Mouse (Mus musculus): ENCODE results near the gene Epha4. TPM values are rescaled to one million over a fixed set of nuclear protein-coding genes. Genes with fewer than 3 reads are reported as not detected.

The Epha4 gene
- total and polyA plus RNA-seq, 2 experiments from 2014 or later: 26.6 to 66.6 TPM

DNA sequence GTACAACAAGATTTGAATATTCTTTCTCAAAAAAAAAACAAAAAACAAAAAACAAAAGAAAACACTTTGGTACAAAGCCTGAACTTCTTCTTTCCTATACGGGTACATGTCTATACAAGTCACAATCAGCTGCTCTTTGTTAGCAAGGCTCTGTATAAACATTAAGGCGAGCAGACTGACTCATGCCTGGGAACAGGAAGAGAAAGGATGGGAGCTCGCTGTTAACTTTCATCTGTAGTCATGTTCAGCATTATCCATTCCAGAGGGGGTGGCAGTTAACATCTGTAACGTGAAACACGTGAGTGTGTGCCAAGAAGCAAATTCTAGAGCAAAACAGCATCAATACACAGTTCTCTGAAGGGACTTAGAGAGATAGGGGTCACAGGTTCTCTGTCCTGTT, 43.9 kb downstream of the Epha4 start:
- Histone ChIP-seq H3K4me2 (ENCODE audit: low read depth, low read length, poor library complexity, severe bottlenecking) (no peak overlapping the region), H3K4me3 (ENCODE audit: low read depth, low read length) (no peak overlapping the region), H3K36me3 (ENCODE audit: insufficient read depth, low read length) (no peaks in the 10 kb centered on the region), H3K27ac (ENCODE audit: low read depth, low read length) (no peak overlapping the region), H3K27me3 (ENCODE audit: insufficient read depth, low read length) (no peaks in the 10 kb centered on the region), H3K9me3 (ENCODE audit: low read length) (no peaks in the 10 kb centered on the region), H3K4me1 (ENCODE audit: insufficient read depth, low read length) (0 out of 2 replicates have a peak, but pooled peaks cover 3% of the 10 kb centered on the region), H3K9ac (replicated peaks; ENCODE audit: low read length, poor library complexity, severe bottlenecking) (no peak overlapping the region)
- ATAC-seq (ENCODE audit: low FRiP score): no peak
- TF ChIP-seq CTCF (IDR thresholded peaks at IDR 0.05): no peak
- no peak for DNase-seq (ENCODE audit: low spot score)
- 61% methylated on average over 5 of the region's 5 CpGs for WGBS

DNA sequence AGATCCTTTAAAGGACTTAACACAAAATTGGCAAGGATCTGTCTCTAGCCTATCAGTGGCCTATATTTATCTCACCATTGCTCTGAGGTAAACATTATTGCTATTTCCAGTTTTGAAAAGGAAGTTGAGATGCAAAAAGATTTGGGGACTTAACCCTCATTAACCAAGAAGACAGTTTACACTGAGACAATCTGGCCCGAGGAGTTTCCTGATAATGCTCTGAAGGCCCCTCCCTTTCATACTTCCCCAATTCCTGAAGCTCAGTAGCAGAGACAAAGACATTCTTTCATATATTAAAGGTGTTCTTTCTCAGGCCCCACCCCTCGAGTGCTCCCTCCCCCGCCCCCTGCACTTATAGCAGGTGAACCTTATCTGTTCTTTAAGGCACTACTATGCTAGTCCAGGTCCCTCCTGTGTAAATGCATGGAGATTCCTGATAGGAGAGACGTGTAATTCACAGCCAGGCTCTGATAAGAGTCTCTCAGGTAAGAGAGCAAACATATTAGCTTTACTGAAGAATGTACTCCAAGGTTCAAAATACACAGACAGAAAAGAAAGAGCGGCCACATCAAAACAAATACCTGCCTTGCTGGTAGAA, 46.1 kb downstream of the Epha4 start:
- WGBS: 81% methylated on average over 5 of the region's 5 CpGs
- Histone ChIP-seq H3K27ac (ENCODE audit: low read depth, low read length) (no peak overlapping the region), H3K9ac (replicated peaks; ENCODE audit: low read length, poor library complexity, severe bottlenecking) (no peak overlapping the region), H3K4me3 (ENCODE audit: low read depth, low read length) (no peak overlapping the region), H3K4me2 (ENCODE audit: low read depth, low read length, poor library complexity, severe bottlenecking) (no peak overlapping the region), H3K36me3 (ENCODE audit: insufficient read depth, low read length) (no peaks in the 10 kb centered on the region), H3K27me3 (ENCODE audit: insufficient read depth, low read length) (no peaks in the 10 kb centered on the region), H3K4me1 (ENCODE audit: insufficient read depth, low read length) (0 out of 2 replicates have a peak, but pooled peaks cover 3% of the 10 kb centered on the region), H3K9me3 (ENCODE audit: low read length) (no peaks in the 10 kb centered on the region)
- TF ChIP-seq CTCF (IDR thresholded peaks at IDR 0.05): no peak
- no peak for DNase-seq (ENCODE audit: low spot score)
- no peak for ATAC-seq (ENCODE audit: low FRiP score)

DNA sequence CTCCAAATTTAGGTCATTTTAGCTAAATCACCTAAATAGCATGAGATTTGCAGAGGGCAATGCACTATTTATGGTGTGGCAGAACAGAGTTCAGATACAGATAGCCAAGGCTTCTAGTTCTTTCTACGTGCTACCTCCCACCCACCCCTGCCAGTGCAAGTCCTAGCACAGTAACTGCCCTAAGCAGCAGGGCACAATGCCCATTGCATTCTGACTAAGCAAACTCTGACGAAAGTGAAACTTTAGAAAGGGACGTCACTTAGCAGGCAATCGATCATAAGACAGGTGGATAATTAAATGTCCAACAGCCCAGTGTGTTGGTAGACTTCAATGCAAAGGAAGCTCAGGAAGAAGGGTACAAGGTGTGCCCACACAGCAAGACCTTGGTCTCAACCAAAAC, 49.4 kb downstream of the Epha4 start:
- WGBS: 90% methylated on average over 4 of the region's 4 CpGs
- no peak for TF ChIP-seq CTCF (IDR thresholded peaks at IDR 0.05)
- H3K9me3 ChIP-seq (ENCODE audit: low read length): no peaks in the 10 kb centered on the region
- H3K4me3 ChIP-seq (ENCODE audit: low read depth, low read length): no peak overlapping the region
- H3K36me3 ChIP-seq (ENCODE audit: insufficient read depth, low read length): no peaks in the 10 kb centered on the region
- H3K4me1 ChIP-seq (ENCODE audit: insufficient read depth, low read length): no peaks in the 10 kb centered on the region
- no peak for DNase-seq (ENCODE audit: low spot score)
- no peak overlapping the region for H3K4me2 ChIP-seq (ENCODE audit: low read depth, low read length, poor library complexity, severe bottlenecking)
- no peaks in the 10 kb centered on the region for H3K27me3 ChIP-seq (ENCODE audit: insufficient read depth, low read length)
- no peak overlapping the region for H3K9ac ChIP-seq (replicated peaks; ENCODE audit: low read length, poor library complexity, severe bottlenecking)
- no peak for ATAC-seq (ENCODE audit: low FRiP score)
- H3K27ac ChIP-seq (ENCODE audit: low read depth, low read length): no peak overlapping the region

DNA sequence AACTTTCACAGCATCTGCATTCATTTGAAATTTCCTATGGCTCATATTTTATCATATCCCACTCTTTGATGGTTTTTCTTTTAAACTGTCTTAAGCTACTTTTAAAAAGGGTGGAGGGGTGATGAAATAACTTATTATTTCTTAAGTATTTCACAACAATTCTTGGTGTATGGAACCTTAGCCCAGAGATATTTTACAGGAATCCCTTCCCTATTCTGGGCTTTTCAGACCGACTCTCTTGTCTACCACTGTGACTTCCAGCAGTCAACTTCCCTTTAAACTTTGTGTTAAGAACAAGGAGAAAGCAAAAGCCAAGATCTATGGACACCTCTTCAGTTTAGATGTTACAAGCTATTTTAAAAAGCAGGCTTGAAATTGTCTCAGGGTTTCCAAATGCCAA, 50.8 kb downstream of the Epha4 start:
- no peak overlapping the region for H3K4me2 ChIP-seq (ENCODE audit: low read depth, low read length, poor library complexity, severe bottlenecking)
- TF ChIP-seq CTCF (IDR thresholded peaks at IDR 0.05): no peak
- 61% methylated on average over 1 of the region's 1 CpGs for WGBS
- no peaks in the 10 kb centered on the region for H3K4me1 ChIP-seq (ENCODE audit: insufficient read depth, low read length)
- no peak overlapping the region for H3K27ac ChIP-seq (ENCODE audit: low read depth, low read length)
- DNase-seq (ENCODE audit: low spot score) (no peak), ATAC-seq (ENCODE audit: low FRiP score) (no peak)
- no peaks in the 10 kb centered on the region for H3K27me3 ChIP-seq (ENCODE audit: insufficient read depth, low read length)
- no peak overlapping the region for H3K4me3 ChIP-seq (ENCODE audit: low read depth, low read length)
- H3K36me3 ChIP-seq (ENCODE audit: insufficient read depth, low read length): no peaks in the 10 kb centered on the region
- no peaks in the 10 kb centered on the region for H3K9me3 ChIP-seq (ENCODE audit: low read length)
- H3K9ac ChIP-seq (replicated peaks; ENCODE audit: low read length, poor library complexity, severe bottlenecking): no peak overlapping the region

DNA sequence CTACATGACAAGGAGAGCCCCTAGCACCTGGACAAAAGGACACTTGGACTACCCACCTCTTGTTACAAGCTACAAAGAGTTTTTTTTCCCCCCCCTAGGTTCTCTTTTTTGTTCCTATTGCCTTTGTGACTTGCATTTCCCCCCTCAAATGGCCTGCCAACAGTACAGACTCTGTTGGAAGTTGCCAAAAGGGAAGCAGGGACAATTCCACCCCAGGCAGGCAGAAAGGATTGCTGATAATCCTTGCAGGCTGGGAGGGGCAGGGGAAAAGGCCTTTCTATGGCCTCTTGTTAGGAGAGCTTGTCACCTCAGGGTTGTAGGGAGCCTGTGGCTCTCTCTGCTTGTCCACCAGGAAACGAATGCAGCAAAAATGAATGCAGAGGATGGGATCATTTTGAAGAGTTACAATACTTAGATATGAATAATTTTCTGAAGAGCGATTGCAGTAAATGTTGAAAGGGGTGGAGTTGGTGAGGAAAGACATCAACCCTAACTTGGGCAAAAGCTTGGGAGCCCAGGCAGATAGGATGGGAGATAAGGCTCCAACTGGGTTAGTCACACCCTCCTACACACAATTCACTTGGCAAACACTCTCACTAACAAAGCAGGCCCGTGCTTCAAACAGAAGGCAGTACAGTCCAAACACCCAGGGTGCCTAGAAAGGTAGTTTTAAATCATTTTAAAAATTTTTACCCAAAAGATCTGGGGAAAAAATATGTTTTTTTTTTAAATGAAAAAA, 52.8 kb downstream of the Epha4 start:
- no peaks in the 10 kb centered on the region for H3K36me3 ChIP-seq (ENCODE audit: insufficient read depth, low read length)
- DNase-seq (ENCODE audit: low spot score) (no peak), ATAC-seq (ENCODE audit: low FRiP score) (no peak)
- H3K27ac ChIP-seq (ENCODE audit: low read depth, low read length): no peak overlapping the region
- H3K9ac ChIP-seq (replicated peaks; ENCODE audit: low read length, poor library complexity, severe bottlenecking): no peak overlapping the region
- 13% methylated on average over 3 of the region's 3 CpGs for WGBS
- H3K9me3 ChIP-seq (ENCODE audit: low read length): no peaks in the 10 kb centered on the region
- H3K4me2 ChIP-seq (ENCODE audit: low read depth, low read length, poor library complexity, severe bottlenecking): no peak overlapping the region
- no peak for TF ChIP-seq CTCF (IDR thresholded peaks at IDR 0.05)
- no peak overlapping the region for H3K4me3 ChIP-seq (ENCODE audit: low read depth, low read length)
- no peaks in the 10 kb centered on the region for H3K27me3 ChIP-seq (ENCODE audit: insufficient read depth, low read length)
- H3K4me1 ChIP-seq (ENCODE audit: insufficient read depth, low read length): no peaks in the 10 kb centered on the region

DNA sequence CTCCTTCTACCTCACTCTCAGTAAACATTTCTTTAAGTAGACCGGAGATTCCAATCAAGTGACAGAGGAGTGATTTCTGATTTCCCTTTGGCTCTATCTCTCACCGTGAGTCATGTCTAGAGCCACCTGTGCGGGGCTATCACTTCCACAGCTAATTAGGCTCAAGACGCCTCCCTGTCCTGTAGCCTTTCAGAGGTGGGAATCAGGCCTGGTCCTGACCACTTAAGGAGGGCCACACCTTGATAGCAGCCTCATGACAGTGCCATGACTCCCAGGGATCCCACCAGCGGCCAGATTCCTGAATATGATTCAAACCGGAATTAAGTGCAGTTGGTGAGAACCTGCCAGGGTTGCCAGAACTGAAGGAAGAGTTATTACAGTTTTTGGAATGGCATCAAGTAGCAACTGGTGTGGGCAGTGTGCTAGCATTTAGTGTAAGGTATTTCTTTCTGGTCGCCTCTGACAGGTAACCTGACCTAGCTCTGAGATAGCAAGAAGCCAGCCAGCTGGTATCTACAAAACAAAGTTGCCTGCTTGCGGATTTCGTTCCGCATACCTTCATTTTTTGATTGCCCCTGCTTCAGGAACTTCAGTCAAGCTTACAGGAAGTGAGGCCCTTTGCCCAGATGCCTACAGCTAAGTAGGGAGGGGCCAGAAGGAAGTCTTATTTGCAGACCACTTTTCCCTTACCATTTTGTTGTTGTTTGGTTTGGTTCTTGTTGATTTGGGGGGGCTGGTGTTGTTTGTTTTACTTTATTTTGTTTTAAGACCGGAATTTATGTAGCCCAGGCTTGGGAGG, 53.9 kb downstream of the Epha4 start:
- no peak for ATAC-seq (ENCODE audit: low FRiP score)
- TF ChIP-seq CTCF (IDR thresholded peaks at IDR 0.05): no peak
- 80% methylated on average over 11 of the region's 11 CpGs for WGBS
- H3K4me3 ChIP-seq (ENCODE audit: low read depth, low read length): no peak overlapping the region
- H3K4me2 ChIP-seq (ENCODE audit: low read depth, low read length, poor library complexity, severe bottlenecking): no peak overlapping the region
- no peaks in the 10 kb centered on the region for H3K27me3 ChIP-seq (ENCODE audit: insufficient read depth, low read length)
- H3K27ac ChIP-seq (ENCODE audit: low read depth, low read length): no peak overlapping the region
- DNase-seq (ENCODE audit: low spot score): no peak
- H3K36me3 ChIP-seq (ENCODE audit: insufficient read depth, low read length): no peaks in the 10 kb centered on the region
- H3K9ac ChIP-seq (replicated peaks; ENCODE audit: low read length, poor library complexity, severe bottlenecking): no peak overlapping the region
- H3K4me1 ChIP-seq (ENCODE audit: insufficient read depth, low read length): no peaks in the 10 kb centered on the region
- H3K9me3 ChIP-seq (ENCODE audit: low read length): no peaks in the 10 kb centered on the region

Data from midbrain, postnatal 0 days (tissue).